Mouse (Mus musculus) brain, embryonic 14.5 days (tissue): Measurements from ENCODE around the gene Faim2.

ENCODE experiments used
- CTCF ChIP-seq: fragments of 200-500 bp; IDR thresholded peaks from 2 replicates; pipeline ENCODE4 v1.5.1; 2012; ENCODE audit warnings: inconsistent platforms, mild to moderate bottlenecking, moderate library complexity, borderline replicate concordance; ENCODE audit not compliant: insufficient read depth, insufficient read length; ENCODE audit errors: extremely low read depth
- POLR2A ChIP-seq: fragments of 200-500 bp; IDR thresholded peaks from 2 replicates; pipeline ENCODE4 v1.6.1; 2012; ENCODE audit warnings: mild to moderate bottlenecking, inconsistent platforms, borderline replicate concordance; ENCODE audit not compliant: poor library complexity, insufficient read depth, insufficient read length, severe bottlenecking; ENCODE audit errors: extremely low read depth

- no peak for TF ChIP-seq POLR2A
- no peak for TF ChIP-seq CTCF
Observed at GRCm38 (mm10) chr15:99502311-99502831, 25.6 kb downstream of the Faim2 start.
